8 mouse cellular contexts compared by ENCODE assay signal in genomic region chr19:46524601-46525321, GRCm38 (mm10). TPM values are rescaled to one million over a fixed set of nuclear protein-coding genes. Genes with fewer than 3 reads are reported as not detected.
DNase-seq lines count a peak whose midpoint lies in the region; ATAC-seq lines count a peak whose summit lies in the region.

No protein-coding gene starts in this region.

- 37% methylated on average over 14 of the region's 14 CpGs for WGBS in embryonic facial prominence, embryonic 14.5 days
- 28% methylated on average over 14 of the region's 14 CpGs for WGBS in heart, embryonic 15.5 days
- WGBS in macrophage (ENCODE audit: missing documents) = 35% methylated on average over 13 of the region's 14 CpGs
- 27% methylated on average over 14 of the region's 14 CpGs for WGBS in stomach, embryonic 15.5 days

- peak overlapping the region; percentile 58 for H3K4me2 ChIP-seq in embryonic facial prominence, embryonic 14.5 days (ENCODE audit: low read depth, low read length)
- peak overlapping the region; percentile 70 for H3K4me2 ChIP-seq in heart, embryonic 15.5 days
- peak overlapping the region; percentile 52 for H3K4me2 ChIP-seq in stomach, embryonic 15.5 days

- H3K79me2 ChIP-seq in macrophage (ENCODE audit: inconsistent target) = no peaks in the 10 kb centered on the region

- no peaks in the 10 kb centered on the region for H3K9me3 ChIP-seq in embryonic facial prominence, embryonic 14.5 days (ENCODE audit: control insufficient read depth, low read length)
- H3K9me3 ChIP-seq in heart, embryonic 15.5 days (replicated peaks) = no peaks in the 10 kb centered on the region
- H3K9me3 ChIP-seq in stomach, embryonic 15.5 days = no peaks in the 10 kb centered on the region

- H3K4me1 ChIP-seq in embryonic facial prominence, embryonic 14.5 days (ENCODE audit: control insufficient read depth, insufficient read depth, low read length) = peaks cover 65% of the 10 kb centered on the region
- H3K4me1 ChIP-seq in heart, embryonic 15.5 days (replicated peaks) = peaks cover 81% of the 10 kb centered on the region
- peaks cover 43% of the 10 kb centered on the region for H3K4me1 ChIP-seq in stomach, embryonic 15.5 days

- H3K9ac ChIP-seq in embryonic facial prominence, embryonic 14.5 days (ENCODE audit: low read depth, low read length) = peak overlapping the region; percentile 19
- H3K9ac ChIP-seq in heart, embryonic 15.5 days = peak overlapping the region; percentile 38; the same call in 1 of the 2 replicates
- no peak overlapping the region for H3K9ac ChIP-seq in stomach, embryonic 15.5 days

- DNase-seq in right cerebral cortex, postnatal 10 days (ENCODE audit: low spot score in 2 of 2) = peak; percentile 40 to 65
- no peak for DNase-seq in right cerebral cortex, adult 18-20 months
- peak; percentile 72 for DNase-seq in embryonic facial prominence, embryonic 14.5 days (ENCODE audit: low spot score)
- peak; percentile 90 for DNase-seq in kidney, postnatal 10 days
- no peak for DNase-seq in layer of hippocampus, postnatal 25 days (ENCODE audit: extremely low spot score in 1 of 2, low spot score in 1 of 2)

- no peaks in the 10 kb centered on the region for H3K27me3 ChIP-seq in embryonic facial prominence, embryonic 14.5 days (replicated peaks; ENCODE audit: control insufficient read depth, insufficient read depth, low read length)
- H3K27me3 ChIP-seq in heart, embryonic 15.5 days = no peaks in the 10 kb centered on the region
- no peaks in the 10 kb centered on the region for H3K27me3 ChIP-seq in stomach, embryonic 15.5 days (replicated peaks)

- H3K27ac ChIP-seq in embryonic facial prominence, embryonic 14.5 days (replicated peaks; ENCODE audit: low read depth, low read length) = peak overlapping the region; percentile 69
- H3K27ac ChIP-seq in heart, embryonic 15.5 days = peak overlapping the region; percentile 81
- peak overlapping the region; percentile 98 for H3K27ac ChIP-seq in macrophage
- peak overlapping the region; percentile 79 for H3K27ac ChIP-seq in stomach, embryonic 15.5 days

- no peak overlapping the region for H3K4me3 ChIP-seq in embryonic facial prominence, embryonic 14.5 days (ENCODE audit: low read depth, low read length)
- peak overlapping the region; percentile 31; the same call in 1 of the 2 replicates for H3K4me3 ChIP-seq in heart, embryonic 15.5 days
- no peak overlapping the region for H3K4me3 ChIP-seq in macrophage (ENCODE audit: inconsistent target)
- H3K4me3 ChIP-seq in stomach, embryonic 15.5 days (replicated peaks) = peak overlapping the region; percentile 15; the same call in 1 of the 2 replicates

- ATAC-seq in embryonic facial prominence, embryonic 14.5 days (ENCODE audit: low read depth) = no peak
- 0 out of 2 replicates have a peak, but pooled peaks have one; percentile 5 for ATAC-seq in heart, embryonic 15.5 days (replicated peaks; ENCODE audit: insufficient number of reproducible peaks, insufficient read depth, low FRiP score, low read depth)
- ATAC-seq in stomach, embryonic 15.5 days (ENCODE audit: insufficient read depth, low FRiP score, low read depth) = peak; percentile 32

- H3K36me3 ChIP-seq in embryonic facial prominence, embryonic 14.5 days (ENCODE audit: control insufficient read depth, insufficient read depth, low read length) = no peaks in the 10 kb centered on the region
- H3K36me3 ChIP-seq in heart, embryonic 15.5 days = no peaks in the 10 kb centered on the region
- H3K36me3 ChIP-seq in macrophage (ENCODE audit: inconsistent target) = no peaks in the 10 kb centered on the region
- no peaks in the 10 kb centered on the region for H3K36me3 ChIP-seq in stomach, embryonic 15.5 days

RNA-seq across cellular contexts. Expression of gene Trim8, which starts 23.3 kb away (rescaled TPM):
- 21.5 and 27.1 TPM in 2 replicates for polyA plus RNA-seq in embryonic facial prominence, embryonic 14.5 days (2014; fragmentation: Nextera tagmentation; extraction: Ambion mirVana)
- polyA plus RNA-seq in heart, embryonic 15.5 days (2015; fragmentation: Nextera tagmentation; extraction: Ambion mirVana) = 15.9 and 19.2 TPM in 2 replicates
- 10 to 100 TPM; 15.9 to 99.6 (median 53.2) TPM for total RNA-seq in macrophage (2018; cell fraction: chromatin; rRNA removed)
- total RNA-seq in macrophage (2018; cell fraction: cytosol; rRNA removed) = 100 to 1,000 TPM in 1 of 26 experiments, 10 to 100 TPM in 25; 25.7 to 101 (median 73.3) TPM
- 100 to 1,000 TPM in 4 of 26 experiments, 10 to 100 TPM in 22; 24.4 to 126 (median 65.5) TPM for total RNA-seq in macrophage (2018; cell fraction: nucleus; rRNA removed)
- polyA plus RNA-seq in macrophage (2018) = 33.5 to 58.8 TPM (median 46.5 TPM) in 3 replicates
- 20.4 and 20.9 TPM in 2 replicates for polyA plus RNA-seq in stomach, embryonic 15.5 days (2015; fragmentation: Nextera tagmentation; extraction: Ambion mirVana)
- 100 to 1,000 TPM; 105 to 109 TPM for total RNA-seq in layer of hippocampus, postnatal 25 days (2021)

RNA-seq across cellular contexts. Expression of gene Arl3, which starts 48.2 kb away (rescaled TPM):
- polyA plus RNA-seq in embryonic facial prominence, embryonic 14.5 days (2014; fragmentation: Nextera tagmentation; extraction: Ambion mirVana) = 83.7 and 94.0 TPM in 2 replicates
- 86.9 and 91.8 TPM in 2 replicates for polyA plus RNA-seq in heart, embryonic 15.5 days (2015; fragmentation: Nextera tagmentation; extraction: Ambion mirVana)
- total RNA-seq in macrophage (2018; cell fraction: chromatin; rRNA removed) = 10 to 100 TPM in 10 of 26 experiments, 1 to 10 TPM in 16; 1.4 to 28.2 (median 8.6) TPM
- total RNA-seq in macrophage (2018; cell fraction: cytosol; rRNA removed) = 10 to 100 TPM; 24.0 to 41.5 (median 31.3) TPM
- total RNA-seq in macrophage (2018; cell fraction: nucleus; rRNA removed) = 10 to 100 TPM in 11 of 26 experiments, 1 to 10 TPM in 15; 3.3 to 25.5 (median 8.6) TPM
- 31.2 to 78.5 TPM (median 36.3 TPM) in 3 replicates for polyA plus RNA-seq in macrophage (2018)
- 98.2 and 103 TPM in 2 replicates for polyA plus RNA-seq in stomach, embryonic 15.5 days (2015; fragmentation: Nextera tagmentation; extraction: Ambion mirVana)
- 100 to 1,000 TPM; 123 to 127 TPM for total RNA-seq in layer of hippocampus, postnatal 25 days (2021)

RNA-seq across cellular contexts. Expression of gene Sfxn2, which starts 48.4 kb away (rescaled TPM):
- 16.7 and 19.7 TPM in 2 replicates for polyA plus RNA-seq in embryonic facial prominence, embryonic 14.5 days (2014; fragmentation: Nextera tagmentation; extraction: Ambion mirVana)
- polyA plus RNA-seq in heart, embryonic 15.5 days (2015; fragmentation: Nextera tagmentation; extraction: Ambion mirVana) = 8.8 and 10.9 TPM in 2 replicates
- total RNA-seq in macrophage (2018; cell fraction: chromatin; rRNA removed) = 10 to 100 TPM in 12 of 26 experiments, 1 to 10 TPM in 13, under 1 TPM in 1; 1.00 to 20.7 (median 9.2) TPM
- total RNA-seq in macrophage (2018; cell fraction: cytosol; rRNA removed) = 1 to 10 TPM; 4.2 to 8.7 (median 6.3) TPM
- 10 to 100 TPM in 10 of 26 experiments, 1 to 10 TPM in 16; 2.9 to 19.8 (median 7.7) TPM for total RNA-seq in macrophage (2018; cell fraction: nucleus; rRNA removed)
- 3.7 to 8.0 TPM (median 6.1 TPM) in 3 replicates for polyA plus RNA-seq in macrophage (2018)
- 21.9 and 23.8 TPM in 2 replicates for polyA plus RNA-seq in stomach, embryonic 15.5 days (2015; fragmentation: Nextera tagmentation; extraction: Ambion mirVana)
- total RNA-seq in layer of hippocampus, postnatal 25 days (2021) = 1 to 10 TPM; 4.4 to 6.3 TPM

Comparison
In these comparisons a context has a peak if more than half of its experiments do, and no peak if none do; other contexts are left out.
1. DNase-seq: peak in right cerebral cortex, postnatal 10 days (2 of 2), embryonic facial prominence, embryonic 14.5 days (single experiment) and kidney, postnatal 10 days (single experiment); none in right cerebral cortex, adult 18-20 months (single experiment) and layer of hippocampus, postnatal 25 days (0 of 2).
2. H3K4me3 ChIP-seq: peak in heart, embryonic 15.5 days (single experiment) and stomach, embryonic 15.5 days (single experiment); none in embryonic facial prominence, embryonic 14.5 days (single experiment) and macrophage (single experiment).
3. Peak in every context shown above with its lines, with median percentiles within 50 percentile points of each other: H3K27ac ChIP-seq and H3K4me2 ChIP-seq.